Mouse (Mus musculus) CH12.LX (cell line): ENCODE results near the gene Arhgap45. TPM values are rescaled to one million over a fixed set of nuclear protein-coding genes. Genes with fewer than 3 reads are reported as not detected.

Experiments
- DNase-seq: peaks from one replicate; pipeline ENCODE4 v3.0.0-alpha.2; 2013; ENCODE audit errors: extremely low read depth
- H3K27ac ChIP-seq: 2 replicates; pipeline ENCODE4 v1.5.1; 2012; ENCODE audit warnings: low read depth, mild to moderate bottlenecking, control low read depth, moderate library complexity; ENCODE audit not compliant: insufficient read depth
- H3K27me3 ChIP-seq: replicated peaks from 2 replicates; pipeline ENCODE3; 2012; ENCODE audit warnings: inconsistent platforms
- H3K36me3 ChIP-seq, 2 experiments: replicated peaks in 1 of 2; 2 replicates each; pipeline versions ENCODE3 to v1.6.1; 2012; ENCODE audit warnings: inconsistent platforms in 1 of 2, low read length in 1 of 2, mild to moderate bottlenecking in 1 of 2, mixed read lengths in 1 of 2, moderate library complexity in 1 of 2; ENCODE audit not compliant: control insufficient read depth in 1 of 2, insufficient read depth in 1 of 2
- H3K4me1 ChIP-seq, 2 experiments: 2 replicates each; pipeline ENCODE4 v1.6.1; 2012; ENCODE audit warnings: inconsistent platforms in 1 of 2, moderate library complexity in 1 of 2; ENCODE audit not compliant: insufficient read depth in 2 of 2, control insufficient read depth in 1 of 2
- H3K4me2 ChIP-seq: 2 replicates; pipeline ENCODE4 v1.6.1; 2012; ENCODE audit warnings: low read depth, mild to moderate bottlenecking, control low read depth; ENCODE audit not compliant: poor library complexity, insufficient read depth, severe bottlenecking
- H3K4me3 ChIP-seq, 3 experiments: fragments of 150-350 bp in 1 of 3; sonication (generic) in 1 of 3; replicated peaks in 1 of 3; 2 replicates each; pipeline versions ENCODE3 to v1.5.1; 2011 to 2012; ENCODE audit warnings: low read depth in 2 of 3, low read length in 2 of 3, mild to moderate bottlenecking in 2 of 3, moderate library complexity in 2 of 3, control low read depth in 1 of 3, improper control_type of control experiment in 1 of 3, inconsistent platforms in 1 of 3, mixed read lengths in 1 of 3; ENCODE audit not compliant: poor library complexity in 1 of 3
- H3K79me2 ChIP-seq: replicated peaks from 2 replicates; pipeline ENCODE4 v1.6.1; 2012; ENCODE audit warnings: mild to moderate bottlenecking, moderate library complexity; ENCODE audit not compliant: control insufficient read depth, poor library complexity, insufficient read depth, severe bottlenecking; ENCODE audit errors: extremely low read depth
- H3K9ac ChIP-seq: 2 replicates; pipeline ENCODE4 v1.6.1; 2012; ENCODE audit warnings: low read depth, mild to moderate bottlenecking, control low read depth, moderate library complexity; ENCODE audit not compliant: insufficient read depth
- H3K9me3 ChIP-seq: replicated peaks from 2 replicates; pipeline ENCODE3; 2012; ENCODE audit warnings: low read length, inconsistent platforms, mixed read lengths
- BHLHE40 ChIP-seq: IDR thresholded peaks from 2 replicates; pipeline ENCODE4 v1.6.1; 2011; ENCODE audit warnings: mild to moderate bottlenecking, low read depth, low read length, improper control_type of control experiment
- CHD1 ChIP-seq: IDR thresholded peaks from 2 replicates; pipeline ENCODE4 v1.6.1; 2012; ENCODE audit warnings: low read depth, low read length, improper control_type of control experiment, inconsistent platforms
- CHD2 ChIP-seq: IDR thresholded peaks from 2 replicates; pipeline ENCODE4 v1.6.1; 2011; ENCODE audit warnings: low read length, improper control_type of control experiment
- ELF1 ChIP-seq: IDR thresholded peaks from 2 replicates; pipeline ENCODE4 v1.6.1; 2014; ENCODE audit warnings: low read depth, mild to moderate bottlenecking, inconsistent platforms, low read length, improper control_type of control experiment
- IRF4 ChIP-seq: IDR thresholded peaks from 2 replicates; pipeline ENCODE4 v1.6.1; 2014; ENCODE audit warnings: low read depth, mild to moderate bottlenecking, inconsistent platforms, low read length, improper control_type of control experiment
- KAT2A ChIP-seq: IDR thresholded peaks from 2 replicates; pipeline ENCODE4 v1.6.1; 2012; ENCODE audit warnings: low read length, improper control_type of control experiment, inconsistent platforms; ENCODE audit not compliant: insufficient replicate concordance
- MAZ ChIP-seq: IDR thresholded peaks from 2 replicates; pipeline ENCODE4 v1.6.1; 2012; ENCODE audit warnings: low read depth, mild to moderate bottlenecking, inconsistent platforms, low read length, improper control_type of control experiment, moderate library complexity
- PAX5 ChIP-seq: IDR thresholded peaks from 2 replicates; pipeline ENCODE4 v1.6.1; 2012; ENCODE audit warnings: low read length, inconsistent platforms, mixed read lengths
- RAD21 ChIP-seq: IDR thresholded peaks from 2 replicates; pipeline ENCODE4 v1.6.1; 2011; ENCODE audit warnings: low read depth, mild to moderate bottlenecking, low read length, improper control_type of control experiment, moderate library complexity
- RCOR1 ChIP-seq: conservative IDR thresholded peaks from 2 replicates; pipeline ENCODE4 v1.6.1; 2012; ENCODE audit warnings: low read depth, mild to moderate bottlenecking, inconsistent platforms, low read length, improper control_type of control experiment
- TBP ChIP-seq: conservative IDR thresholded peaks from 2 replicates; pipeline ENCODE4 v1.6.1; 2011; ENCODE audit warnings: low read depth, low read length, improper control_type of control experiment
- UBTF ChIP-seq: IDR thresholded peaks from 2 replicates; pipeline ENCODE4 v1.6.1; 2012; ENCODE audit warnings: low read depth, mild to moderate bottlenecking, inconsistent platforms, low read length, improper control_type of control experiment, moderate library complexity
- USF2 ChIP-seq: conservative IDR thresholded peaks from 2 replicates; pipeline ENCODE4 v1.6.1; 2011; ENCODE audit warnings: low read depth, low read length, improper control_type of control experiment
- ZKSCAN1 ChIP-seq: IDR thresholded peaks from 2 replicates; pipeline ENCODE4 v1.6.1; 2012; ENCODE audit warnings: low read depth, inconsistent platforms, low read length, improper control_type of control experiment, borderline replicate concordance
- ZMIZ1 ChIP-seq: IDR thresholded peaks from 2 replicates; pipeline ENCODE4 v1.6.1; 2012; ENCODE audit warnings: low read depth, mild to moderate bottlenecking, inconsistent platforms, low read length, improper control_type of control experiment
- ZNF384 ChIP-seq: IDR thresholded peaks from 2 replicates; pipeline ENCODE4 v1.6.1; 2012; ENCODE audit warnings: low read depth, low read length, improper control_type of control experiment, inconsistent platforms
- dilution Hi-C: fragments of 300-500 bp; cut with MboI; formaldehyde crosslinking; loops from 2 replicates; pipeline ENCODE4 v1.14.3; 2020; ENCODE audit warnings: low sequenced_read_pairs; ENCODE audit not compliant: extremely low pct_unique_long_range_greater_than_20kb, extremely low pct_ligation_motif_present
- in situ Hi-C: fragments of 300-500 bp; cut with MboI; formaldehyde crosslinking; loops from 3 replicates; pipeline ENCODE4 v1.14.3; 2019; ENCODE audit warnings: low sequenced_read_pairs, low pct_ligation_motif_present, low pct_unique_long_range_greater_than_20kb, mixed read lengths
- polyA plus RNA-seq: library from polyadenylated mRNA; unstranded; fragments of >175 nt; gene quantifications from 2 replicates; pipeline ENCODE4 v1.2.1, GENCODE M21; 2012; ENCODE audit warnings: low read depth; ENCODE audit not compliant: insufficient read length
- total RNA-seq, 2 experiments: library from RNA; depleted of rRNA; stranded (reverse); fragments of 300-350 nt in 1 of 2; fragments of >200 nt in 1 of 2; gene quantifications; 2 replicates each; pipeline ENCODE4 v1.2.3; 2012 to 2014

Gene Arhgap45
- total and polyA plus RNA-seq, 3 experiments: 10.3 to 25.9 (median 20.2) TPM

GRCm38 (mm10) chr10:79979401-79980155 is 36.9 kb upstream of the Arhgap45 start:
- Histone ChIP-seq H3K79me2 (peaks cover 35% of the 10 kb centered on the region), H3K4me3 (no peak overlapping the region), H3K9me3 (peaks cover 17% of the 10 kb centered on the region), H3K36me3 (peaks cover 61 to 78% of the 10 kb centered on the region in 2 experiments), H3K4me2 (no peak overlapping the region), H3K4me1 (peaks cover 18 to 34% of the 10 kb centered on the region in 2 experiments), H3K9ac (no peak overlapping the region), H3K27ac (no peak overlapping the region), H3K27me3 (no peaks in the 10 kb centered on the region)
- in situ Hi-C loops: no loop called here
- TF ChIP-seq PAX5: no peak
- TF ChIP-seq ZKSCAN1: no peak
- TF ChIP-seq CHD2: no peak
- no peak for TF ChIP-seq ZMIZ1
- TF ChIP-seq USF2: no peak
- no peak for TF ChIP-seq IRF4
- no peak for DNase-seq
- dilution Hi-C loops: no loop called here

GRCm38 (mm10) chr10:79983205-79983604 is 33.2 kb upstream of the Arhgap45 start:
- no peak for DNase-seq
- Histone ChIP-seq H3K4me3 (peak overlapping the region; percentile 75 to 97 (median 89)), H3K9me3 (peaks cover 2% of the 10 kb centered on the region)
- 0 out of 2 replicates have a peak, but pooled peaks have one; percentile 7 for TF ChIP-seq BHLHE40
- TF ChIP-seq CHD1: peak; percentile 79; the same call in 1 of the 2 replicates
- no peak; the same call in 1 of the 2 replicates for TF ChIP-seq ELF1
- no peak for TF ChIP-seq KAT2A
- no peak for TF ChIP-seq TBP
- no peak for TF ChIP-seq ZNF384
- no peak for TF ChIP-seq UBTF
- TF ChIP-seq MAZ: no peak
- TF ChIP-seq RCOR1: peak; percentile 49; the same call in 1 of the 2 replicates
- no peak for TF ChIP-seq RAD21
- TF ChIP-seq, all 38 proteins: peak for 3
- Histone ChIP-seq H3K36me3 (peaks cover 27 to 43% of the 10 kb centered on the region in 2 experiments), H3K9ac (peak overlapping the region; percentile 99), H3K27me3 (peaks cover 3% of the 10 kb centered on the region), H3K4me2 (peak overlapping the region; percentile 85), H3K27ac (peak overlapping the region; percentile 82), H3K79me2 (peaks cover 35% of the 10 kb centered on the region), H3K4me1 (peaks cover 26 to 60% of the 10 kb centered on the region in 2 experiments)
- dilution Hi-C loops: no loop called here
- in situ Hi-C loops: no loop called here
